Mouse (Mus musculus) heart, postnatal 0 days (tissue): ENCODE results near the gene Slc25a26. TPM values are rescaled to one million over a fixed set of nuclear protein-coding genes. Genes with fewer than 3 reads are reported as not detected.

ENCODE experiments used
- ATAC-seq: fragments of 200-750 bp; cut with Nextera tagmentation; 2 replicates; pipeline ENCODE4 v1.8.0; 2017; ENCODE audit warnings: low read depth, moderate number of reproducible peaks, moderate library complexity; ENCODE audit not compliant: insufficient read depth
- DNase-seq: peaks from one replicate; pipeline ENCODE4 v3.0.0-alpha.2; 2016; ENCODE audit warnings: low spot score
- H3K27ac ChIP-seq: fragments of 300-500 bp; sonication (generic); 2 replicates; pipeline ENCODE4 v1.5.1; 2014; ENCODE audit warnings: low read depth, mild to moderate bottlenecking
- H3K27me3 ChIP-seq: fragments of 300-500 bp; sonication (generic); 2 replicates; pipeline ENCODE4 v1.6.1; 2014; ENCODE audit warnings: low read length, mixed read lengths; ENCODE audit not compliant: control insufficient read depth, insufficient read depth
- H3K36me3 ChIP-seq: fragments of 300-500 bp; sonication (generic); replicated peaks from 2 replicates; pipeline ENCODE4 v1.6.1; 2014; ENCODE audit warnings: low read length, mixed read lengths; ENCODE audit not compliant: control insufficient read depth, insufficient read depth
- H3K4me1 ChIP-seq: fragments of 300-500 bp; sonication (generic); 2 replicates; pipeline ENCODE4 v1.6.1; 2014; ENCODE audit warnings: antibody characterized with exemption; ENCODE audit not compliant: control insufficient read depth, insufficient read depth
- H3K4me2 ChIP-seq: fragments of 300-500 bp; sonication (generic); 2 replicates; pipeline ENCODE4 v1.6.1; 2014; ENCODE audit warnings: low read depth, mild to moderate bottlenecking, low read length, moderate library complexity
- H3K4me3 ChIP-seq: fragments of 300-500 bp; sonication (generic); 2 replicates; pipeline ENCODE4 v1.5.1; 2014; ENCODE audit warnings: low read depth, low read length
- H3K9ac ChIP-seq: fragments of 300-500 bp; sonication (generic); replicated peaks from 2 replicates; pipeline ENCODE4 v1.6.1; 2014; ENCODE audit warnings: low read depth, low read length, mixed read lengths
- H3K9me3 ChIP-seq: fragments of 300-500 bp; sonication (generic); replicated peaks from 2 replicates; pipeline ENCODE4 v1.6.1; 2016; ENCODE audit warnings: low read length; ENCODE audit not compliant: control insufficient read depth
- CTCF ChIP-seq: IDR thresholded peaks from 2 replicates; pipeline ENCODE4 v1.5.1; 2016; ENCODE audit warnings: antibody characterized with exemption, control low read depth, low read depth
- EP300 ChIP-seq: IDR thresholded peaks from 2 replicates; pipeline ENCODE4 v1.6.1; 2016; ENCODE audit warnings: antibody characterized with exemption, low read depth
- WGBS: fragments of 180-500 bp; shearing (Covaris S2); extraction: QIAGEN DNeasy Blood & Tissue Kit; methylation state at CpG from one replicate; pipeline ENCODE4 v1.1.7; 2014; 5-methylcytosine and 5-hydroxymethylcytosine counted together
- polyA plus RNA-seq: library from polyadenylated mRNA; unstranded; fragments of >200 nt; fragmentation: Nextera tagmentation; extraction: Ambion mirVana; gene quantifications from 2 replicates; pipeline ENCODE4 v1.2.1, GENCODE M21; 2015
- total RNA-seq: library from RNA; depleted of rRNA; stranded (reverse); fragments of >200 nt; gene quantifications from 2 replicates; pipeline ENCODE4 v1.2.3, GENCODE M21; 2014; ENCODE audit warnings: low replicate concordance

Slc25a26 gene
- total and polyA plus RNA-seq, 2 experiments from 2014 or later: 13.4 to 17.9 TPM

GRCm38 (mm10) chr6:94596051-94596760, 96.1 kb downstream of the Slc25a26 start:
- Histone ChIP-seq H3K9me3 (no peaks in the 10 kb centered on the region), H3K4me1 (peaks cover 43% of the 10 kb centered on the region), H3K27ac (peak overlapping the region; percentile 32; the same call in 1 of the 2 replicates), H3K4me3 (no peak overlapping the region), H3K36me3 (no peaks in the 10 kb centered on the region; the same call in 1 of the 2 replicates), H3K9ac (no peak overlapping the region), H3K4me2 (no peak overlapping the region), H3K27me3 (no peaks in the 10 kb centered on the region)
- DNase-seq: no peak
- WGBS: 79% methylated on average over 14 of the region's 14 CpGs
- no peak for ATAC-seq
- TF ChIP-seq CTCF (no peak), EP300 (no peak)

- H3K4me2 ChIP-seq: no peak overlapping the region
- H3K9me3 ChIP-seq: no peaks in the 10 kb centered on the region
- no peak overlapping the region for H3K9ac ChIP-seq
- ATAC-seq (no peak), DNase-seq (peak; percentile 27)
- H3K4me3 ChIP-seq: no peak overlapping the region
- no peaks in the 10 kb centered on the region; the same call in 1 of the 2 replicates for H3K36me3 ChIP-seq
- H3K27ac ChIP-seq: peak overlapping the region; percentile 32; the same call in 1 of the 2 replicates
- 57% methylated on average over 10 of the region's 10 CpGs for WGBS
- no peaks in the 10 kb centered on the region for H3K27me3 ChIP-seq
- H3K4me1 ChIP-seq: peaks cover 42% of the 10 kb centered on the region
- TF ChIP-seq CTCF: peak; percentile 35
- TF ChIP-seq EP300: no peak
Measured at GRCm38 (mm10) chr6:94596761-94597485, 96.8 kb downstream of the Slc25a26 start.

- Histone ChIP-seq H3K9ac (no peak overlapping the region), H3K4me2 (no peak overlapping the region), H3K4me3 (no peak overlapping the region), H3K9me3 (no peaks in the 10 kb centered on the region), H3K27ac (no peak overlapping the region), H3K27me3 (no peaks in the 10 kb centered on the region), H3K36me3 (peaks cover 4% of the 10 kb centered on the region; the same call in 1 of the 2 replicates), H3K4me1 (peaks cover 42% of the 10 kb centered on the region)
- DNase-seq: no peak
- ATAC-seq: no peak
- WGBS: 52% methylated on average over 12 of the region's 12 CpGs
- TF ChIP-seq EP300 (no peak), CTCF (no peak)
Measured at GRCm38 (mm10) chr6:94598421-94598820, 98.3 kb downstream of the Slc25a26 start.

GRCm38 (mm10) chr6:94599016-94599415, 98.9 kb downstream of the Slc25a26 start:
- Histone ChIP-seq H3K9me3 (no peaks in the 10 kb centered on the region), H3K36me3 (peaks cover 10% of the 10 kb centered on the region), H3K27ac (no peak overlapping the region), H3K4me1 (peaks cover 41% of the 10 kb centered on the region), H3K9ac (no peak overlapping the region), H3K4me2 (no peak overlapping the region), H3K27me3 (no peaks in the 10 kb centered on the region), H3K4me3 (no peak overlapping the region)
- no peak for DNase-seq
- TF ChIP-seq EP300: no peak
- TF ChIP-seq CTCF: no peak
- no peak for ATAC-seq
- 67% methylated on average over 13 of the region's 13 CpGs for WGBS

- peak; percentile 11; the same call in 1 of the 2 replicates for TF ChIP-seq CTCF
- no peak for TF ChIP-seq EP300
- Histone ChIP-seq H3K4me2 (no peak overlapping the region), H3K4me1 (peaks cover 25% of the 10 kb centered on the region), H3K27me3 (no peaks in the 10 kb centered on the region), H3K36me3 (peaks cover 29% of the 10 kb centered on the region), H3K9ac (no peak overlapping the region), H3K4me3 (no peak overlapping the region), H3K9me3 (no peaks in the 10 kb centered on the region), H3K27ac (peak overlapping the region; percentile 17; the same call in 1 of the 2 replicates)
- peak; percentile 69 for ATAC-seq
- 39% methylated on average over 5 of the region's 5 CpGs for WGBS
- DNase-seq: peak; percentile 33
Measured at GRCm38 (mm10) chr6:94601101-94601500, 101.0 kb downstream of the Slc25a26 start.
